Mouse (Mus musculus): ENCODE measurements around the gene Lama2.

Lama2 gene

DNA sequence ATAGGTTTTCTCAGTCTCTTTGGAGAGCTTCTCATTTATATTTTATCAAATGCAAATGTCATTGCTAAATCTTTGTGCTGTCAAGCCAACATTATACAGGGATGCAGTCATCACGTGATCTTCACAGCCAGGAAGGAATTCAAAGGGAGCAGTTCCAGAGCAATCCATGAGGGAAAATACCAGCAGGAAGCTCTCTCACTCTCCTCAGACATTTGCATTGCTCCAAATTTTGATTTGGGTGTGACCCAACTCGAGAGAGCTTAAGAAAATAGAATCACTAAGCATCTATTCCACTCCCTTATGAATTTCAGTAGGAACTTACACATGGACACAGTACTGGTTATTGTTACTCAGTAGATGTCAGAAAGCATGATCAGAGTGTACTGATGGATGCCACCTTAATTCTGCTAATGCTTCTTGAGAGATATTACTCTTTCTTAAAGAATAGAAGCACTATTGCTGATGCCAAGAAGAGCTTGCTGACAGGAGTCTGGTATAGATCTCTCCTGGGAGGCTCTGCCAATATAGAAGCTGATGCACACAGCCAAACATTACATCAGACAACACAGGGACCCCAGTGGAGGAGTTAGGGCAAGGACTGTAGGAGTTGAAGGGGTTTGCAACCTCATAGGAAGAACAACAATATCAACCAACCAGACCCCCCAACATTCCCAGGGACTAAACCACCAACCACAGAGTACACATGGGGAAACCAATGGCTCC, 236.5 kb downstream of the Lama2 start:
- no peak for DNase-seq

DNA sequence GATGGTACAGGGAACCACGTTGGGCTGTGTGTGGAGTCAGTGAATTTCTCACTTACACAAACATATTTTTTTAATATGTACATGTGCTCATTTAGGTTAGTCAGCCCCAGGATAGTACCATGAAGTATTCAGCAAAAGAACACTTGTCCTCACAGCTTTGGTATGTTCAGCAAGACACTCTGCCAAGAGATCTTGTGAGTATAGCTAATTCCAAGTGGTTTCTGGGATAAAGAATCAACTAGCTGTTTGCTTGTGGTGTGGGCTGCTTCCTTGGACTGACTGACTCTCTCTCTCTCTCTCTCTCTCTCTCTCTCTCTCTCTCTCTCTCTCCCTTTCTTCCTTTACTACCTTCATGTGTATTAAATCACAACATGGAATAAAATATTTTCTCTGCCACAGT, 241.3 kb downstream of the Lama2 start:
- no peak for DNase-seq

GRCm38 (mm10) chr10:27344278-27344677, 275.3 kb downstream of the Lama2 start:
- DNase-seq = no peak

DNA sequence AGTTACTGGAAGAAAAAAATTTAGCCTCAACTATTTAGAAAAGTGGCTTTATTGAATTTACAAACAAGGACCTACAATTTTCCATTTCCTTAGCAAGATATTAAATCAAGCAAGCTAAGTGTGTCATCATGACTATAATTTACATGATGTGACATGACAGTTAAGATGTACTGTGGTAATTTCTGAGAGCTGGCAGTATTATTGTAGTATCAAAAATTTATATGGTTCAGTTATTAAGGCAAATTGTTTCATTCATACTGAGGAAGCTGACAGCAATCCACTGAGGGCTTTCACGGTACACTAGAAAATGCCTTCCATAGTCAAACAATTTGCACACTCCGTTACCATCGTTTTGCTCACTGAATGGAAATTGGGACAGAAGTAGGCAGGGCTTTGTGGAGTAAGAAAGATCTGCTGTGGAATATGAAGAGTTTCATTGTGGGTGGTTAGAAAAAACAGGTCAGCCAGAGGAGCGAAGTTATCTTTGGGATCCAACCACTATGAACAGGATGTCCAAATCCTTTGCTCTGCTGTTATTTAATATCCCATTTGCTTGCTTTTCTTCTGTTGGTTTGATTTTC, 297.1 kb downstream of the Lama2 start:
- no peak for DNase-seq

GRCm38 (mm10) chr10:27307444-27307843, 312.1 kb downstream of the Lama2 start:
- DNase-seq = no peak

DNA sequence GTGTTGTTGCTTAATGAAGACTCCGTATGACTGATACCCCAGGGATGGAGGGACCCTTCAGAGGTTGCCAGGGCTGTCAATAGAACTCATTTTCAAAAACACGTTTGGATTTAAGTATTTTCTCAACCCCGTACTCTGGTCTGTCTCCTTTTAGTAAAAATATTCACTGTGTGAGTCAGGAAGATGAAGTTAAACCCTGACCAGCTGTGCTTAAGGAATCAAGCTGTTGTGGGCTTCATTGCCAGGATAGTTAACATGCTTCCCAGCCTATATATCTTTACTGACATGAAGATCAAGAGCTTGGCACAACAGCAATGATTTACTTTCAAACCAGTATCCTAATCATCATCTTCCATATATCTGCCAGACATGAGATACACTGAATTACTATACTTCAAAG, 314.3 kb downstream of the Lama2 start:
- DNase-seq = no peak

DNA sequence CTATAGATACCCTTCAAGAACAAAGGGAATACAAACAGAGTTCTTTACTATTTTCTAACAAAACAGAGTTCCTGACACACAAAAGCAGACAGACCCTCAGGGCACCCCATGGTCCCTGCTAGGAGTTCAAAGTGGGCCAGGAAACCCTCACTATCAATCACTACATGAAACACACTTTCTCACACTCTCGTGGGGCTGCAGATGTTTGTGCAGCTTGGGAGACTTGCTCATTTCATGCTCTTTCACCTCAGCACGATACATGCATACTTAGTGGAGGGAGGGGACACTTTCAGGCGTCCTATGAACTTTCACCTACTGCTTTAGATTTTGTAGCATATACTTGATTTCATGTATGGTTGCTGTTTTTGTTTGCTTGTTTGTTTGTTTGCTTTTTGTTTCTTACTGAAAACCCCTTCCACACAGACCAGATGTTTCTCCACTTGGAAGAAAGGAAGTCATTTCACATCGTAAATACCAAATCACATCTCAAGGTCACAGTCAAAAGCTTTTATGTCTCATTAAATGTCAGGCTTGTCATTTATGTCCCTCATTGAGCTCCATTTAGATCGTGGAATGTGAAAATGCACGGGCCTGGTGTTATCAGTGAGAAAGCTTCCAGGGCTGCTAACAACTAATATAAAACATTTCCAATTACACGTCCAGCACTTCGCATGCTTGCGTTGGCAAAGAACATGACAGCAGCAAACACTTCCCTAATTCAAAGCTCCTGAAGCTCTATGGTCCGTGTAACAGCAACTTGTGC, 334.3 kb downstream of the Lama2 start:
- no peak for DNase-seq

DNA sequence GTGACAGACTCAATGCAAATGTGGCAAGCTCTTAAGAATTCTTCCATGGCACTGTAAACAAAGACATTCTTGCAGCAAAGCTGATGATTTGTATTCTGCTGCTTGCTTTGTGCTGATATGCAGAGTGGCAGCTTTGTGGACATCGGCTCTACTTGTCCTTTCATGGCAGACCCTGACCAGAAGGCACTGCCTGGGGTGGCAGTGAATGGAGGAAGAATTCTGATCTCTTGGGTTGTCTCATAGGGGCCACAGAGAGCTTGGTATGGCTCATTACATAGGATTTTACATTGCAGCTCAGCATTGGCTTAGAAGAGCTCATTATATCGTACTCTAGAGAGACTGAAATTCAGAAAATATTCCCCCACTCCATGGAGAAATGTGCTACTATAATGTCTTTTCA, 352.1 kb downstream of the Lama2 start:
- no peak for DNase-seq

DNA sequence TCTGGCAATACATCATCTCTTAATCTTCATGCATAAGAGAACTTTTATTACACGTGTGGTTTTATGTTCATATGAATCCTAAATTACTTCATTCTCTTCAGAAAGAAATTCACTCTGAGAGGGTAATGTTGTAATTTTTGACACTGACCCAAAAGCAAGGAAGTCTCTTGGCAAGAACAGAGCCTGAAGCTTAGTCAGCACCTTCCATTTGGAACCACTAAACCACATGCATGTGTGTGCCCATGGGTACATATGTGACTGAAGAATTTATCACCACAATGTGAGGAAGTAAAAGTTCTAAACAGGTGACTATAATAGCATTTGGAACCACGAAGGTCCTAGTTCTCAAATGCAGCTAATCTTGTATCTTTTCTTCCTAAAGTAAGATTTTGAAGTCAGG, 353.7 kb downstream of the Lama2 start:
- DNase-seq = no peak

DNA sequence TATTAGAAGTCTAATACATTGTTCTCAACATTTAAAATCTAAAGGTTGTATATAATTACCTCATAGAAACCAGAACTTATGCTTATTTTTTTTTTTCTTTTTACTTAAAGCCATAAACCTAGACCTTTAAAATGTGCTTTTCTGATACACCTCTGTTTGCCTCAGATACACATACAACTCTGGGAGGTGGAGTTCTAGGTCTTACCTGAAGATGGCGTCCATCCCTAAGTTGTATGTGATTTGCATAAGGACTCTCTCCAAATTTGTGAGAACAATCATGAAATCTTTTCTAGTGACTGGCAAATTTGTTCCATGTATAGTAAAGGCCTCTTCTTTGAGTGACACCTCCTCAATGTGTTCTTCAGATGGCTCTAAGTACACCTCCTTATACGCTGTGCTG, 354.8 kb downstream of the Lama2 start:
- no peak for DNase-seq

- no peak for DNase-seq
Measured at GRCm38 (mm10) chr10:27249741-27250140, 369.8 kb downstream of the Lama2 start.

GRCm38 (mm10) chr10:27234755-27235154, 384.8 kb downstream of the Lama2 start:
- DNase-seq = no peak

GRCm38 (mm10) chr10:27233577-27233976, 386.0 kb downstream of the Lama2 start:
- DNase-seq = no peak

GRCm38 (mm10) chr10:27223815-27224375, 395.7 kb downstream of the Lama2 start:
- DNase-seq = no peak

- no peak for DNase-seq
Measured at GRCm38 (mm10) chr10:27222639-27223315, 396.8 kb downstream of the Lama2 start.

DNA sequence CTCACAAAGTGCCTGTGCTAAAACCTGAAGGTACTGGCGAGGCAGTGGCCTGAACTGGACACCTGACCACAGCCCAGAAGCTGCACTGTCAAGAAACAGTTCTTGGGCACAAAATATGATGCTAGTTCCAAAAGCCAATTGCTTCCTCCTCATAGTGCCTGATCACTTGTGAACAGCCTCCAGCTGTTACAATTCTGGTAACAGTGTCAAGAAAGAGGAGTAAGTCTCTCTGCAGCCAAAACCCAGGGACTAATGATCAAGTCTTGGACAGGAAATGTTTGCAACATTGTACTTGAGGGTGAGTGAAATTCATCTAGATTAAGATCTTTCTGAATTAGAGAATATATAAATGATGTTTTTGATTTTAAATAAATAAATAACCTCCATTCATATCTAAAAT, 399.9 kb downstream of the Lama2 start:
- DNase-seq = no peak

DNA sequence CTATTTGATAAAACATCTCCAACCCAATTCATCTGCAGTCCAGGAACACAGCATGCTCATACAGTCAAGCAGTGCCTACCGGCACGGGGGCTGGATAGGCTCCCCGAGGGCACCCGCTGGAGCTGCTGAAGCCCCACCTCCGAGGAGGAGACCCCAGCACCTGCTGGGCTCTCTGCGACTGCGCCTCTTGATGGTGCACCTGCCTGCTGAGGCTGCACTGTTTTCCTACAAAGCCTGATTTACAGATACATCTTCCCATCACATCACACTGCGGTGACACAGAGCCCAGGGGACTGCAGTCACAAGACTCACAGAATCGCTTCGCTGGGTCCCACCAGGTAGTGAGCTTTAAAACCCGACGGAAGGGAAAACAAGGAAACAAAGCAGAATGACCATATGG, 412.2 kb downstream of the Lama2 start:
- DNase-seq = no peak

- no peak for DNase-seq
Measured at GRCm38 (mm10) chr10:27198443-27198842, 421.1 kb downstream of the Lama2 start.

GRCm38 (mm10) chr10:27193986-27194908, 425.3 kb downstream of the Lama2 start:
- no peak for DNase-seq

- DNase-seq = no peak
Measured at GRCm38 (mm10) chr10:27188630-27189365, 430.8 kb downstream of the Lama2 start.

DNA sequence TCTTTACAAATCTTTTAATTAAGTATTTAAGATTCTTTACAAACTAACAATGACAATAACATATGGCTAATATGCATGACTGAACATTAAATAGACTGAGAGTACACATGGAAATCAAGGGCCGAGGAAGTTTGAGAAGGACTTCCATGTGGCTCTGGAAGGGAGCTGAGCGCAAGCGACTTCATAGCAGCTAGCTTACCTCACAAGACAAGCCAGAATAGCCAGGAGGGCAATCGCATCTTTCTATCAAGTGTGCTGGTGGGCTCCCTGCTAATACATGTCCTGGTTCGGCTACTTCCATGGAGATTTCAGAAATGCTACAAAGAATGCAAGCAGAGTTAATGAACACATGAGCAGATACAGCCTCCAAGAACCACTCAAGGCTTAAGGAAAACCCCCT, 435.4 kb downstream of the Lama2 start:
- no peak for DNase-seq
